Mouse (Mus musculus): Measurements from ENCODE around the gene Ttc30b. TPM values are rescaled to one million over a fixed set of nuclear protein-coding genes. Genes with fewer than 3 reads are reported as not detected.
A peak's percentile ranks its signal among the peaks of the same experiment; 100 is the strongest.
"Not testable (repeated sequence)": the region's sequence is repeated elsewhere in the genome, so short reads cannot be mapped to it uniquely, and the experiment has no call there.

The Ttc30b gene
- 9.6 and 10.6 TPM in 2 replicates for polyA plus RNA-seq (2012; rRNA removed)

DNA sequence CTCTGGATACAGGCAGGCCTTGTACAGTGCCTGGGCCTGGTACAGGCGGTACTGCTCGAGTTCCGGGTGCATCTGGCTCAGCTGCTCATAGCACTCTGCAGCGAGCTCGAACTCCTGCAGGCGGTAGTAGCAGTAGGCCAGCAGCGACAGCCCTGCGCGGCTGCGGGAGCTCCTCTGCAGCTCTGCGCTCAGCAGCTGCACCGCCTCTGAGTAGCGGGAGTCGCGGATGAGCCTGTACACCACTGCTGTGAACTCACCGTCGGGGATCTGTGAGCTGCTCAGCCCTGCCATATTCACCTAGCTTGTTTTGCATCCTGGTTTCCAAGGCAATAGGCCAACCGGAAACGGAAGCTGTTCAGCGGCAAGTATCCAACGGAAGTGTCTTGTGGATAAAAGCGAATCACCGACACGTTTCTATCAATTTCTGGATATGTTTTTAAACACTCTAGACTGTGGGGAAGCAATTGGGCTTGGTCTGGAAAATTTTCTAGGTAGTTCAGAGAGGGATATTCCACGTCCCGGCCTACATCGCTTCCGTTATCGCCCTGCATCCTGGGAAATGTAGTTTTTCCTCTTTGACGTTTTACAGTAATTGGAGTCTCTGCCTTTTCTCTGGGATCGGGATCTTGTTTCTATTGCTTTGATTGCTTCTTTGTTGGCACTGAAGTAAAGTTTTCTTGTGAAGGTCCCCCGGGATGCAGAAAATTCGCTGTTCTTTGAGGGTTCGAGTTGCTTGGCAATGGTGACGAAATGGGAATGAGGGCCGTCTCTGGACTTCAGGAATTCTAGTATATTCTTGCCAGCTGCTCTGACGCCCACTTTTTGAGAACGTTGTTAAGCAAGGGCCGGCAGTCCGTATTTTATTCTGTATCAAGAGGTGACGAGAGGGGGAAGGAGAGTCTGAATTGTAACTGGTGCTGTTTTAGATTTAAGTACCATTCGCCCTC is at the start of gene Ttc30b:
Gene Ttc30b (minus strand): TSS at position 469 of the 947 bp plus-strand sequence.
- Histone ChIP-seq H3K27ac (ENCODE audit: insufficient read depth, low read length) (peak within 1 kb of the TSS; percentile 88), H3K4me1 (ENCODE audit: control insufficient read depth, insufficient read depth, low read length) (no peaks in the 10 kb centered on the region), H3K4me3 (ENCODE audit: insufficient read depth, low read length) (peak within 1 kb of the TSS; percentile 59)
- TF ChIP-seq CTCF (IDR thresholded peaks at IDR 0.05; ENCODE audit: extremely low read depth, insufficient read depth, low read length) (no peak), POLR2A (IDR thresholded peaks at IDR 0.05; ENCODE audit: extremely low read depth, insufficient read depth, low read length) (peak; percentile 45; the same call in 1 of the 2 replicates)

GRCm38 (mm10) chr2:75987739-75988138 is 49.4 kb upstream of the Ttc30b start:
- H3K27ac ChIP-seq (ENCODE audit: insufficient read depth, low read length) = no peak overlapping the region
- TF ChIP-seq CTCF (IDR thresholded peaks at IDR 0.05; ENCODE audit: extremely low read depth, insufficient read depth, low read length) = no peak
- TF ChIP-seq POLR2A (IDR thresholded peaks at IDR 0.05; ENCODE audit: extremely low read depth, insufficient read depth, low read length) = no peak
- no peaks in the 10 kb centered on the region; the same call in 1 of the 2 replicates for H3K4me1 ChIP-seq (ENCODE audit: control insufficient read depth, insufficient read depth, low read length)
- no peak overlapping the region for H3K4me3 ChIP-seq (ENCODE audit: insufficient read depth, low read length)

DNA sequence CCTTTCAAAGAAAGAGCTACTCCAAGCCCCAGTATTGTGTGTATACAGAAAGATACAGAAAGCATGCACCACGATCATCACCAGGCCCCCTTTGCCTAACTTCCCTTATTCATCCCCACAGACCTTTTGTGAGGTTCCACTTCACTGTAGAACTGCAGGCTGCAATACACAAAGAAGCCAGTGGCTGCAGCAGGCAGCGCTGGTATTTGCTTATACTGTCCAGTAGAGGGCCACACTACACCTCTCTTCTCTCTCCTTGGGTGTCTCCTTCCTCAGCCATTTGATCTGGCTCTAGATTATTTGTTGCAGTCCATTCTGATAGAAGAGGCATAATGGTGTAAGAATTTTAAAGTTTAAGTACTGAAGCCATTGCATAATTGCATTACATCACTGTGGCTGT is 46.7 kb upstream of the Ttc30b start:
- Histone ChIP-seq H3K27ac (ENCODE audit: insufficient read depth, low read length) (no peak overlapping the region), H3K4me3 (ENCODE audit: insufficient read depth, low read length) (no peak overlapping the region), H3K4me1 (ENCODE audit: control insufficient read depth, insufficient read depth, low read length) (no peaks in the 10 kb centered on the region; the same call in 1 of the 2 replicates)
- peak; percentile 97 for TF ChIP-seq CTCF (IDR thresholded peaks at IDR 0.05; ENCODE audit: extremely low read depth, insufficient read depth, low read length)
- no peak for TF ChIP-seq POLR2A (IDR thresholded peaks at IDR 0.05; ENCODE audit: extremely low read depth, insufficient read depth, low read length)

DNA sequence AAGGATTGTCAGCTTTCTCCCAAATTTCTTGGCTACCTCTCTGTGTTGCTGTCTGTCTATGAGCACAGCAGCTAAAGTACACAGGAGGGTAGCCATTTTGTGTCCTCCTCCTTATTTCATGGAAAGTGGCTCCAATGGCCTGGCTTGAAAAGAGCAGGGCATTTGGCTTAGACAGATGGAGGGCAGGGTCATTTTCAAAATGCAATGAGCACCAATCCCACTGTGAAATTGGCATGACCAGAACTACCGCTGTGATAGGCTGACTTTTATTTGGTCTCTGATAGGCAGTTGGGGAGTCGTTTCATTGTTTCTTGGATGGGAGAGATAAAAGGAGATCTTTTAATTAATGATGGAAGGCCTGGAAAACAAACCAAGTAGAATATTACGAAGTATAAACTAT is 45.5 kb upstream of the Ttc30b start:
- TF ChIP-seq CTCF (IDR thresholded peaks at IDR 0.05; ENCODE audit: extremely low read depth, insufficient read depth, low read length) (no peak), POLR2A (IDR thresholded peaks at IDR 0.05; ENCODE audit: extremely low read depth, insufficient read depth, low read length) (no peak)
- H3K4me3 ChIP-seq (ENCODE audit: insufficient read depth, low read length) = no peak overlapping the region
- H3K4me1 ChIP-seq (ENCODE audit: control insufficient read depth, insufficient read depth, low read length) = no peaks in the 10 kb centered on the region; the same call in 1 of the 2 replicates
- no peak overlapping the region for H3K27ac ChIP-seq (ENCODE audit: insufficient read depth, low read length)

GRCm38 (mm10) chr2:75983091-75983490 is 44.7 kb upstream of the Ttc30b start:
- no peaks in the 10 kb centered on the region for H3K4me1 ChIP-seq (ENCODE audit: control insufficient read depth, insufficient read depth, low read length)
- TF ChIP-seq POLR2A (IDR thresholded peaks at IDR 0.05; ENCODE audit: extremely low read depth, insufficient read depth, low read length) (no peak), CTCF (IDR thresholded peaks at IDR 0.05; ENCODE audit: extremely low read depth, insufficient read depth, low read length) (no peak)
- H3K27ac ChIP-seq (ENCODE audit: insufficient read depth, low read length) = no peak overlapping the region
- no peak overlapping the region for H3K4me3 ChIP-seq (ENCODE audit: insufficient read depth, low read length)

- no peak overlapping the region for H3K27ac ChIP-seq (ENCODE audit: insufficient read depth, low read length)
- no peak overlapping the region for H3K4me3 ChIP-seq (ENCODE audit: insufficient read depth, low read length)
- TF ChIP-seq CTCF (IDR thresholded peaks at IDR 0.05; ENCODE audit: extremely low read depth, insufficient read depth, low read length) = no peak
- TF ChIP-seq POLR2A (IDR thresholded peaks at IDR 0.05; ENCODE audit: extremely low read depth, insufficient read depth, low read length) = no peak
- no peaks in the 10 kb centered on the region for H3K4me1 ChIP-seq (ENCODE audit: control insufficient read depth, insufficient read depth, low read length)
Observed at GRCm38 (mm10) chr2:75982626-75983025, 44.2 kb upstream of the Ttc30b start.

- peak within 1 kb of the TSS; percentile 37 for H3K4me3 ChIP-seq (ENCODE audit: insufficient read depth, low read length)
- TF ChIP-seq POLR2A (IDR thresholded peaks at IDR 0.05; ENCODE audit: extremely low read depth, insufficient read depth, low read length) = 0 out of 2 replicates have a peak, but pooled peaks have one; percentile 23
- not testable (repeated sequence) for H3K27ac ChIP-seq (ENCODE audit: insufficient read depth, low read length); H3K4me1 ChIP-seq (ENCODE audit: control insufficient read depth, insufficient read depth, low read length)
Observed at GRCm38 (mm10) chr2:75981440-75982081, 43.2 kb upstream of the Ttc30b start, which contains the start of gene Ttc30a1. Gene Ttc30a1, minus strand, starts transcription at chr2:75981967.

DNA sequence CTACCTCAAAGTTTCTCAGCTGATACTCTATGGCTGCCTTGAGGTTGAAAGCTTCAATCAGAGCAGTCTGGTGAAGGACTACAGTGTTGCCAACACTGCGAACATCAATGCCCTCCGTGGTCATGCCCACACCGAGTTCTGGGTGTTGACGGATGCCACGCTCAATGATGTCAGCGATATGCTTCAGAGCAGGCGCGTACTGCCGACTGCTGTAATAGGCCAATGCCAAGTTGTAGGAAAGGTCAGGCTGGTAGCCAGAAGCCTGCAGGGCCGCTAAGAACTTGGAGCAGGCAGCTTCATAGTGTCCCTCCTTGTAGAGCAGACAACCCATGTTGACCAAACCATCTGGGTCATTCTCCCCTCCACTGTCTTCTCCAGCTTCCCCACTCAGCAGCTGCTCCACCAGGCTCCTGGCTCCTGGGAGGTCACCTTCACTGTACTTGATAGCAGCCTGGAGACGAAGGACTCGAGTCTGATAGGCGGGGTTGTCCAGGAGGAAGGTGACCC is 42.6 kb upstream of the Ttc30b start:
- H3K27ac ChIP-seq (ENCODE audit: insufficient read depth, low read length); H3K4me1 ChIP-seq (ENCODE audit: control insufficient read depth, insufficient read depth, low read length): not testable (repeated sequence)
- peak overlapping the region; percentile 37; the same call in 1 of the 2 replicates for H3K4me3 ChIP-seq (ENCODE audit: insufficient read depth, low read length)

GRCm38 (mm10) chr2:75977752-75978368 is 39.5 kb upstream of the Ttc30b start, which contains the start of gene Ttc30a2:
Gene Ttc30a2, minus strand, starts transcription at chr2:75978170.
- H3K27ac ChIP-seq (ENCODE audit: insufficient read depth, low read length); H3K4me3 ChIP-seq (ENCODE audit: insufficient read depth, low read length); H3K4me1 ChIP-seq (ENCODE audit: control insufficient read depth, insufficient read depth, low read length): not testable (repeated sequence)

- not testable (repeated sequence) for H3K4me1 ChIP-seq (ENCODE audit: control insufficient read depth, insufficient read depth, low read length); H3K27ac ChIP-seq (ENCODE audit: insufficient read depth, low read length); H3K4me3 ChIP-seq (ENCODE audit: insufficient read depth, low read length)
Observed at GRCm38 (mm10) chr2:75976070-75976469, 37.7 kb upstream of the Ttc30b start.

All from cortical plate, adult 2 months (tissue).